Mouse (Mus musculus) liver, embryonic 13.5 days (tissue): ENCODE measurements around the gene Slc15a4. TPM values are rescaled to one million over a fixed set of nuclear protein-coding genes. Genes with fewer than 3 reads are reported as not detected.

Experiments used
- polyA plus RNA-seq: library from polyadenylated mRNA; unstranded; fragments of >200 nt; fragmentation: Nextera tagmentation; extraction: Ambion mirVana; gene quantifications from 2 replicates; pipeline ENCODE4 v1.2.1, GENCODE M21; 2015

Gene Slc15a4
- polyA plus RNA-seq, 1 experiment from 2014 or later = 8.7 TPM

Other genes starting within 250 kb of the Slc15a4 start
- 0.21 TPM in 1 of 2 replicates, not detected in the other for gene Glt1d1, start 635 bp downstream of the Slc15a4 start, polyA plus RNA-seq